Mouse (Mus musculus) stomach, embryonic 14.5 days (tissue): Measurements from ENCODE around the gene Senp3. TPM values are rescaled to one million over a fixed set of nuclear protein-coding genes. Genes with fewer than 3 reads are reported as not detected.

Source experiments
- ATAC-seq: fragments of 200-750 bp; cut with Nextera tagmentation; 2 replicates; pipeline ENCODE4 v1.8.0; 2017; ENCODE audit warnings: low read depth, moderate TSS enrichment; ENCODE audit not compliant: insufficient number of reproducible peaks, insufficient read depth, low FRiP score
- H3K27ac ChIP-seq: fragments of 300-500 bp; sonication (generic); 2 replicates; pipeline ENCODE4 v1.5.1; 2014; ENCODE audit warnings: mild to moderate bottlenecking, low read length, moderate library complexity, mixed read lengths
- H3K27me3 ChIP-seq: fragments of 300-500 bp; sonication (generic); 2 replicates; pipeline ENCODE4 v1.6.1; 2014; ENCODE audit warnings: low read length, control low read depth, mixed read lengths; ENCODE audit not compliant: control insufficient read depth, insufficient read depth
- H3K36me3 ChIP-seq: fragments of 300-500 bp; sonication (generic); 2 replicates; pipeline ENCODE4 v1.6.1; 2014; ENCODE audit warnings: mild to moderate bottlenecking, control low read depth, low read length, moderate library complexity, mixed read lengths; ENCODE audit not compliant: control insufficient read depth, insufficient read depth
- H3K4me1 ChIP-seq: fragments of 300-500 bp; sonication (generic); 2 replicates; pipeline ENCODE4 v1.6.1; 2014; ENCODE audit warnings: low read length, control low read depth, mixed read lengths; ENCODE audit not compliant: control insufficient read depth, insufficient read depth
- H3K4me2 ChIP-seq: fragments of 300-500 bp; sonication (generic); replicated peaks from 2 replicates; pipeline ENCODE4 v1.6.1; 2014; ENCODE audit warnings: low read depth, low read length, control low read depth
- H3K4me3 ChIP-seq: fragments of 300-500 bp; sonication (generic); 2 replicates; pipeline ENCODE4 v1.5.1; 2014; ENCODE audit warnings: low read depth, low read length, control low read depth
- H3K9ac ChIP-seq: fragments of 300-500 bp; sonication (generic); replicated peaks from 2 replicates; pipeline ENCODE4 v1.6.1; 2014; ENCODE audit warnings: low read depth, mild to moderate bottlenecking, control low read depth, low read length, moderate library complexity, mixed read lengths
- H3K9me3 ChIP-seq: fragments of 300-500 bp; sonication (generic); 2 replicates; pipeline ENCODE4 v1.6.1; 2016; ENCODE audit warnings: low read depth, low read length, control low read depth; ENCODE audit not compliant: control insufficient read depth
- WGBS: fragments of 180-500 bp; shearing (Covaris S2); extraction: QIAGEN DNeasy Blood & Tissue Kit; methylation state at CpG from one replicate; pipeline ENCODE4 v1.1.7; 2014; 5-methylcytosine and 5-hydroxymethylcytosine counted together
- polyA plus RNA-seq: library from polyadenylated mRNA; unstranded; fragments of >200 nt; fragmentation: Nextera tagmentation; extraction: Ambion mirVana; gene quantifications from 2 replicates; pipeline ENCODE4 v1.2.1, GENCODE M21; 2014

Gene Senp3
- polyA plus RNA-seq, 1 experiment from 2014 or later = 102 TPM

DNA sequence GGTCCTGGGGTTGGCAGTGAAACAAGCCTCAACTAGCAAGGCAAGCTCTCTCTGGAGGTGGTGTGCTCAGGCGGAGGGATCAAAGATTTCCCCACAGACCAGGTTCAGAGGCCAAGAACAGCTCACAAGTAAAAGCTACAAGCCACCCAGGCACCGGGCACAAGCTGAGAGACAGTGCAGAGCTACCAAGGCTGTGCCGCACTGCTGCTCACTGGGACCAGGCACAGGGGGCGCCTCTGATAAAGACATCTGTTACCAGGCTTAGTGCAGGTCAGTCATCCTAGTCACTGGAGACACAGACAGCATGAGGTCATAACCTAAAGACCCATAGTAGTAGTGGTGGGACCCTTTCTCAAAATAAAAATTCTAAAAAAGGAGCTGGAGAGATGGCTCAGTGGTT lies 35.1 kb upstream of the Senp3 start:
- Histone ChIP-seq H3K36me3 (no peaks in the 10 kb centered on the region), H3K27me3 (no peaks in the 10 kb centered on the region), H3K9me3 (no peaks in the 10 kb centered on the region), H3K4me2 (no peak overlapping the region), H3K4me3 (no peak overlapping the region), H3K27ac (no peak overlapping the region), H3K4me1 (no peaks in the 10 kb centered on the region), H3K9ac (no peak overlapping the region)
- ATAC-seq = no peak
- WGBS = 68% methylated on average over 4 of the region's 4 CpGs

DNA sequence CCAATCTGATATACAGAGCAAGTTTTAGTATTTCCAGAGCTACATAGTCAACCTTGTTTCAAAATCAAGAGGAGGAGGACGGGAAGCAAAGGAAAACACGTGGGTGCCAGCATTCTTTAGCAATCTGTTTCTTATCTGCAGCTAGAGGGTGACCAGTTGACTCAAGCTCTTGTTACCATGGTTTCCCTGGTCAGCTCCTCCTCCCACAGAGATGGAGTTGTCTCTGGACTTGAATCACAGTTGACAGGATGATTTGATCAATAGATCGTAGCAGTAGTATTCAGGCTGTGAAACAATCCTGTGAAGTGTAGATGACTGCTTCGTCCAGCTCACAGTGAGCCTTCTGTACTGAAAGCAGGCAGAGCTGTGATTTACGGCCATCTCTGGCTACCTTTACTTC lies 34.0 kb upstream of the Senp3 start:
- no peak overlapping the region for H3K4me2 ChIP-seq
- no peaks in the 10 kb centered on the region for H3K4me1 ChIP-seq
- H3K4me3 ChIP-seq = no peak overlapping the region
- no peaks in the 10 kb centered on the region for H3K36me3 ChIP-seq
- no peaks in the 10 kb centered on the region for H3K9me3 ChIP-seq
- ATAC-seq = no peak
- H3K27ac ChIP-seq = no peak overlapping the region; the same call in 1 of the 2 replicates
- H3K9ac ChIP-seq = no peak overlapping the region
- no peaks in the 10 kb centered on the region for H3K27me3 ChIP-seq
- WGBS = 9% methylated on average over 5 of the region's 5 CpGs

DNA sequence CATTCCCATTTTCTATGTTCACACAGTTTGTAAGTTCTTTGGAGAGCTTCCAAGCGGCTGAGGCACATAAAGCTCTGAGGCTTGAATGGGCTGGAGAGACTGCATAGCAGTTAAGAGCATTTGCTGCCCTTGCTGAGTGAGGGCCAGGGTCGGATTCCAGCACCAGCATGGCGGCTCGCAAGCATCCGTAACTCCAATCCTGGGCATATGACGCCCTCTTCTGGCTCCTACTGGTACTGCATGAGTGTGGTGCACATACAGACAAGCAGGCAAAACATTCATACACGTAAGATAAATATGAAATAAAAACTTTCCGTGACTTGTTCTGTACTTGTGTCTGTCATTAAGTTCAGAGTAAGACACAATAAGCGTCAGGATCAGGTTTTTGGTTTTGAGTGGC lies 33.6 kb upstream of the Senp3 start:
- no peak for ATAC-seq
- H3K4me2 ChIP-seq = no peak overlapping the region
- no peak overlapping the region for H3K4me3 ChIP-seq
- no peaks in the 10 kb centered on the region for H3K9me3 ChIP-seq
- no peaks in the 10 kb centered on the region for H3K27me3 ChIP-seq
- 58% methylated on average over 9 of the region's 9 CpGs for WGBS
- H3K27ac ChIP-seq = no peak overlapping the region; the same call in 1 of the 2 replicates
- H3K36me3 ChIP-seq = no peaks in the 10 kb centered on the region
- no peaks in the 10 kb centered on the region for H3K4me1 ChIP-seq
- H3K9ac ChIP-seq = no peak overlapping the region

DNA sequence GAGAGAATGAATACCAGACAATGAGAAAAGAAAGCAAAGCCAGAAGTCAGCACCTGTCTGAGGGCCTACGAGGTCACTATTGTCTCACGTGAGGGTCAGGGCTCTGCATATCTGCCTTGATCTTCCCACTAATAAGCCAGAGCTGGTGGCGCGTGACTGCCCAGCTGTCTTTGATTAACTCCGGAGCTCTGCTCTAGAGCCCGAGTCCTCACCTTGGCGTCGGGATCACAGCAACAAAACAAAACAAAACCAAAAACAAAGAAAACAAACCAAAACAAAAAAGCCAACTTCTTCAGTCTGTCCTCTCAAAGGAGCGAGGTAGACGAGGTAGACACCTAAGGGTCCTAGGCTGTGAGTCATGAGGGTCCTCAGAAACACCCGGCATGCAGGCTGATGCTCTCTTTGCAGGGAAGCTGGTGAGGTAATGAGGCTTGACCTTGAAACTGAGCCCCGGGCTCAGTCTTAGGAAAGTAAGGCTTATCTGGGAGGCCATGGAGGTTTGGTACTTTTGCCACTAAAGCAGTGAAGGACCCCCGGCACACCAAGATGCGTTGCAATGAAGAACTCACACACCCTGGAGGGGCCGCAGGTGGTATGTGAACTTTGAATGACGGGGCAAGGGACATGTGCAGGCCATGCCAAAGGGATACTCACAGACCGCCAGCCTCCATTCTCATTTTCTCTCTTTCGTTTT lies 32.9 kb upstream of the Senp3 start:
- 72% methylated on average over 18 of the region's 18 CpGs for WGBS
- Histone ChIP-seq H3K27ac (no peak overlapping the region), H3K27me3 (no peaks in the 10 kb centered on the region), H3K4me3 (no peak overlapping the region), H3K4me2 (no peak overlapping the region), H3K9me3 (no peaks in the 10 kb centered on the region), H3K4me1 (no peaks in the 10 kb centered on the region), H3K36me3 (no peaks in the 10 kb centered on the region), H3K9ac (no peak overlapping the region)
- ATAC-seq = no peak

DNA sequence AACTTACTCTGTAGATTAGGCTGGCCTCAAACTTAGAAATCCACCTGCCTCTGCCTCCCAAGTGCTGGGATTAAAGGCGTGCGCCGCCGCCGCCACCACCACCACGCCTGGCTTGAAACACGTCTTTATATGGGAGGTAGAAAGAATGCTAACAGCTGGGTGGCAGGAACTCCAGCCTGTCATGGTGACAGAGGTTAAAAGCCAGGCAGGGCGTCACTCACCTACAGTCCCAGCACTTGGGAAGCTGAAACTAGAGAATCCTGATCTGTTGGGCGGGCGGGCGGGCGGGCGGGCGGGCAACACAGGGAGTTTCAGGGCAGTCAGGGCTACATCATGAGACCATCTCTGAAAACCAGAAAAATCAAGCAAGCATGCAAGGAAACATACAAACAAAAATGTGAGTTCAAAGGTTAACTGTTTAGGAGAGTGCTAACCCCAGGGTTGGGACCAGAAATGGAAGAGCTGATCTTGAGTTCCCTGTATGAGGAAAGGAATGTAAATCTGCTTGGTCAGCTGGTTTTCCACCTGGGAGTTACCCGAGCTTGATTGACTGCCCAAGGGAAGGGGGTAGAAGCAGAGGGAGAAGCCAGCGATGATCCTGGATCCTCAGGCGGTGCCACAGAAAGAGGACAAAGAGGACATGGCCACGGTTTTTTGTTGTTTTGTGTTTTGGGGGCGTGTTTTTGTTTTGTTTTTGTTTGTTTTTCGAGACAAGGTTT lies 31.2 kb upstream of the Senp3 start:
- no peaks in the 10 kb centered on the region for H3K4me1 ChIP-seq
- no peak overlapping the region for H3K4me3 ChIP-seq
- H3K27ac ChIP-seq = no peak overlapping the region
- no peak overlapping the region for H3K4me2 ChIP-seq
- no peaks in the 10 kb centered on the region for H3K9me3 ChIP-seq
- WGBS = 80% methylated on average over 20 of the region's 20 CpGs
- H3K27me3 ChIP-seq = no peaks in the 10 kb centered on the region
- ATAC-seq = no peak
- H3K36me3 ChIP-seq = no peaks in the 10 kb centered on the region
- no peak overlapping the region for H3K9ac ChIP-seq

DNA sequence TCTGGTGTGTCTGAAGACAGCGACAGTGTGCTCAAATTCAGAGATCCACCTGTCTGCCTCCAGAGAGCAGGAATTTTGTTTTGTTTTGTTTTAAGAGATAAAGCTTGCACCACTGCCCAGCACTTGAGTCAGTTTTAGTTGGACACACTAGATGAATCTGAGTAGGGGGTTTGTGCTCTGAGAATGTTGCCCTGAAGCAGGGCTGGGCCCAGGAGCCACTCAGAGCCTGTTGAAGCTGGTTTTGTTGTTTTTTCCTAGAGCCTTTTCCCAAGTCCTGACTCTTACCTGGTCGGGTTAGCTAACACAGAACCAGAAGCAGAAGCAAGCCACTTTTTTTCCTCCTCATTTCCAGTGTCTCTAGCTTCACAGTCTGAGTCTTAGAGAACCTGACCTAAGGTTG lies 29.2 kb upstream of the Senp3 start:
- no peak overlapping the region for H3K9ac ChIP-seq
- no peak overlapping the region for H3K27ac ChIP-seq
- H3K27me3 ChIP-seq = no peaks in the 10 kb centered on the region
- no peaks in the 10 kb centered on the region for H3K4me1 ChIP-seq
- ATAC-seq = no peak
- H3K4me2 ChIP-seq = no peak overlapping the region
- no peaks in the 10 kb centered on the region for H3K9me3 ChIP-seq
- 76% methylated on average over 2 of the region's 2 CpGs for WGBS
- H3K4me3 ChIP-seq = no peak overlapping the region
- no peaks in the 10 kb centered on the region for H3K36me3 ChIP-seq

DNA sequence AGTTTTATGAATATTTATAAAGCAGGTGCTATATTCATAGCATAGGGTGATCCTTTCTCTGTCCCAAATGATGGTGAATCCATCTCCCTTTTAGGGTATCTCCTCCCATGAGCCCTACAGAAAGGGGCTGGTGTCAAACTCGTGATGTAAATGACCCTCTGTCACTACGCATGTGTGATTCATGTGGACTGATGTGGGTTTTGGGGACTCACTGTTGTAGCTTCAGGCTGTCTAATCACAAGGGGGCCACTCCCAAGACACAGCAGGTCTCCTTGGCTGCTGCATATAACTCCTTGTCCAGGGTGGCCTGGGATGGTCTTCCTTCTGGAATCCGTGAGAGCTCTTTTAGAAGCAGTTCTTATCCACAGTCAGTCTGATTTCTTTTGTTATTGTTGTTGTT lies 28.6 kb upstream of the Senp3 start:
- Histone ChIP-seq H3K4me1 (no peaks in the 10 kb centered on the region), H3K27ac (no peak overlapping the region), H3K4me3 (no peak overlapping the region), H3K9ac (no peak overlapping the region), H3K36me3 (no peaks in the 10 kb centered on the region), H3K4me2 (no peak overlapping the region), H3K27me3 (no peaks in the 10 kb centered on the region), H3K9me3 (no peaks in the 10 kb centered on the region)
- ATAC-seq = no peak
- WGBS = 68% methylated on average over 3 of the region's 3 CpGs

DNA sequence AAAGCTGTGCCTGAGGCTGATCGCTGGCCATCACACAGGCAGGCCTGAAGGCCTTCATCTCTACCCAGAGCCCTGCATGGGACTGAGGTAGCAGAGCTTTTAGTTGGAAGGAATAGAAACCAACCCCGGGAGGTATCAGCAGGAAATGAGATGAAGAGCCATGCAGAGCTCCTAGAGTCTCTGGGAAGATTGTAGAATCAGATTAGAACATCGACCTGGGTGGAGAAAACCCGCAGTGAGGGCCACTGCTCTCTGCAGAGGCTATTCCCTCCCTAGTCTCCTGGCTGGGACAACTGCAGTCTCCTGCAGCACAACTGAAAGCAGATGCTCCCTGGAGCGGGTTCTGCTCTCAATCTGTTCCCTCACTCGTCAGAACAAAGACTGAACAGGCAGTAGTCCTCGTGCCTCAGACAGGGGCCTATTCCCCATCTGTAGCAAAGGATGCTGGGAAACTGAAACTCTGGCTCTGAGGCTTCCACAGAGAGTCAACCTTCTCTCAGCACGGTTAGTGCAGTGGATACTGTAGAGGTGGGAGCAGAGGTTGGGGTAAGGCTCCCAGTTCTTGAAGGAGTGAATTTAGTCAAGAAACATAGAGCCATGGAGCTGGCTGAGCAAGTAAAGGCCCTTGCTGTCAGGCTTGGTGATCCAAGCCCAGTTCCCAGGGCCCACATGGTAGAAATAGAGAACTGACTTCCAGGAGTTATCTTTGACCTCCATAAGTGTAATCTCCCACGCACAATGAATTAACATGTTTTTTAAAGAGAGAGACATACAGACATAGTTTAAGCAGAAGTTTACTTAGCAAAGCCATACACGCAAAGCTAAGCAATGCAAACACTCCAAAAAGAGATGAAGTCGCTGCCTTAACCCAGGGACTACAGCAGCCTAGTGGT lies 27.9 kb upstream of the Senp3 start:
- Histone ChIP-seq H3K9ac (no peak overlapping the region), H3K4me1 (no peaks in the 10 kb centered on the region), H3K27me3 (no peaks in the 10 kb centered on the region), H3K9me3 (no peaks in the 10 kb centered on the region), H3K36me3 (no peaks in the 10 kb centered on the region), H3K4me2 (no peak overlapping the region), H3K4me3 (no peak overlapping the region), H3K27ac (no peak overlapping the region)
- no peak for ATAC-seq
- 53% methylated on average over 11 of the region's 11 CpGs for WGBS
